Mouse (Mus musculus) E14TG2a.4 (cell line): ENCODE results near the gene Vax2.

ENCODE experiments used
- H3K27me3 ChIP-seq: 2 replicates; pipeline ENCODE4 v1.6.1; 2014; ENCODE audit warnings: low read length, control low read depth; ENCODE audit not compliant: insufficient read depth
- H3K36me3 ChIP-seq: 2 replicates; pipeline ENCODE4 v1.6.1; 2014; ENCODE audit warnings: low read length, control low read depth; ENCODE audit not compliant: insufficient read depth
- H3K4me1 ChIP-seq: replicated peaks from 2 replicates; pipeline ENCODE4 v1.6.1; 2014; ENCODE audit warnings: low read depth, low read length, control low read depth
- H3K4me3 ChIP-seq: replicated peaks from 2 replicates; pipeline ENCODE4 v1.5.1; 2014; ENCODE audit warnings: mild to moderate bottlenecking, low read length
- H3K9me3 ChIP-seq: 2 replicates; pipeline ENCODE4 v1.6.1; 2014; ENCODE audit warnings: low read length, control low read depth
- CTCF ChIP-seq: conservative IDR thresholded peaks from 2 replicates; pipeline ENCODE4 v1.5.1; 2014; ENCODE audit warnings: low read length
- NANOG ChIP-seq: IDR thresholded peaks from 2 replicates; pipeline ENCODE4 v1.6.1; 2014; ENCODE audit warnings: borderline replicate concordance, low read length, mixed read lengths
- POU5F1 ChIP-seq: IDR thresholded peaks from 2 replicates; pipeline ENCODE4 v1.6.1; 2014; ENCODE audit warnings: low read length, borderline replicate concordance

The Vax2 gene

DNA sequence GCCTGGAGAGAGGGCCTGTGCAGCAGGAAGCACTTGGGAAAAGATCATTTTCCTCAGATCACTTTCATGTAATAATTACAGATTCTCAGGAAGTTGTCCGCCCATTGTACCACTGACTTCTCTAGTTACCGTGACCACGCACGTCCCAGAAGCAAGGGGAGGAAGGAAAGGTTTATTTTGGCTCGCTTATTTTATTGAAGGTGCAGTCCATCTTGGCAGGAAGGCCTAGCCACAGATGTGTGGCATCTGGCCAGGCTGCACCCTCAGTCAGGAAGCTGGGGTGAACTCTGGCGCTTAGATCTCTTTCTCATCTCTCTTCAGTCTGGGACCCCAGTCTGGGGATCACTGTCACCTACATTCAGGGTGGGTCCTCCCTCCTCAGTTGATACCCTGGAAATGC is 27.5 kb downstream of the Vax2 start:
- peak overlapping the region; percentile 46 for H3K4me3 ChIP-seq

DNA sequence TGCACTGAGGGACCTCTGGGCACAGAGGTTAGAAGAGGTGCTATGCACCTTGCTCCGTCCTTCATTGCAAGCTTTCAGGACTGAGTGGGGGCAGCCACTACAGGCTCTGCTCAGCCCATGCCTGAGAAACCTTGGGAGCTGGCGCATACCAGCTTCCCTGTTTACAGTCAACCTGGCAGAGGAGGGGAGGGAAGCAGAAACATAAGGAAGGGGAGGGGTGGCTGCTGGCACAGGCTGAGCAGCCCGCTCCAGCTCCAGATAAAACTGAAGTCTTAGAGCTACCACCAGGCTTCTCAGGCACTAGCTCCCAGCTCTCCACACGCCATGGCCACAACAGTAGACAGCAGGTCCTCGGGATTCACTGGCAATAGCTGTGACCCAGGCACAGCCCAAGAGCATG is 31.7 kb downstream of the Vax2 start, which contains the start of gene Atp6v1b1:
Gene Atp6v1b1, plus strand, starts transcription at position 230 of the 400 bp plus-strand sequence.
- H3K4me3 ChIP-seq: no peak within 1 kb of the TSS
- peaks cover 36% of the 10 kb centered on the region for H3K27me3 ChIP-seq
- TF ChIP-seq POU5F1: no peak
- H3K36me3 ChIP-seq: no peaks in the 10 kb centered on the region
- H3K9me3 ChIP-seq: peaks cover 8% of the 10 kb centered on the region; the same call in 1 of the 2 replicates
- H3K4me1 ChIP-seq: peaks cover 44% of the 10 kb centered on the region

More for the DNA sequence above, 27.5 kb downstream of the Vax2 start:
- H3K36me3 ChIP-seq: no peaks in the 10 kb centered on the region
- H3K9me3 ChIP-seq: peaks cover 13% of the 10 kb centered on the region; the same call in 1 of the 2 replicates
- peaks cover 14% of the 10 kb centered on the region for H3K27me3 ChIP-seq
- peaks cover 31% of the 10 kb centered on the region for H3K4me1 ChIP-seq
- no peak for TF ChIP-seq CTCF
- TF ChIP-seq NANOG: no peak
- no peak for TF ChIP-seq POU5F1

DNA sequence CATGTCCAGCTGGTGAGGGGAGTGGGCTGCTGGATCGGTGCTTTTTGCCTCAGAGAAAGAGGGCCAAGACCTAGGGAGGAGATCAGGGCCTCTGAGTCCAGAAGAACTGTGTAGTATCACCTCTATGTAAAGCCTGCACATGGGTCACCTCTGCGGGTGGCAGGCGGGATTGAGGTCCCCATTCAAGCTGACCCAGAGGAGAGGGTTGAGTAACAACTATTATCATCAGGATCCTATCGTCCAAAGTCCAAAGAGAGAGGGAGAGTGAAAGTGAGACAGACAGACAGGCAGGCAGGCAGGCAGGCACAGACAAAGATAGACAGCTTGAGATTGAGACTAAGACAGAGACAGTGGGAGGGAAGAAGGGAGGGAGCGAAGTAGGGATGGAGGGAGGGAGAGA is 32.1 kb downstream of the Vax2 start:
- Histone ChIP-seq H3K4me1 (peaks cover 40% of the 10 kb centered on the region), H3K4me3 (no peak overlapping the region), H3K9me3 (peaks cover 8% of the 10 kb centered on the region; the same call in 1 of the 2 replicates), H3K36me3 (no peaks in the 10 kb centered on the region), H3K27me3 (peaks cover 41% of the 10 kb centered on the region)
- TF ChIP-seq NANOG (no peak), POU5F1 (no peak), CTCF (no peak)

DNA sequence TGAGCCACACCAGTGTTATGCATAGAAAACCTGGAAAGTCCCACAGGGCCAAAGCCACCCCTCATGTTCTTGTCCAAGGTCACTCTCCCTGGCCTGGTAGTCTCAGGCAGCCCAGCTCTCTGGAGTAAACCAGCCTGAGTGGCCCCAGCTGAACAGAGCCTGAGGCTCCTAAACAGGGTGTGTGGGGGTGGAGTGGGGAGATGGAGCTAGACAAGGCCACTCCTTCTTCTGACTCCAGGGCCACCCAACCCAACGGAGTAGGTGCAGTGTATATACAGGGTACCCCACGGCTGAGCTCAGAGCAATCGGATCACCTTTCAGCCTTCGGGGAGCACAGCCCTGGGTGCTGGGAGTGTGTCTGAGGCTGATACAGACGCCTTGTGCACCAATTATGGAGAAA is 33.1 kb downstream of the Vax2 start:
- no peak for TF ChIP-seq POU5F1
- TF ChIP-seq CTCF: no peak
- no peak for TF ChIP-seq NANOG
- H3K4me3 ChIP-seq: peak overlapping the region; percentile 23; the same call in 1 of the 2 replicates
- no peaks in the 10 kb centered on the region for H3K36me3 ChIP-seq
- peaks cover 8% of the 10 kb centered on the region; the same call in 1 of the 2 replicates for H3K9me3 ChIP-seq
- H3K4me1 ChIP-seq: peaks cover 33% of the 10 kb centered on the region
- H3K27me3 ChIP-seq: peaks cover 47% of the 10 kb centered on the region

DNA sequence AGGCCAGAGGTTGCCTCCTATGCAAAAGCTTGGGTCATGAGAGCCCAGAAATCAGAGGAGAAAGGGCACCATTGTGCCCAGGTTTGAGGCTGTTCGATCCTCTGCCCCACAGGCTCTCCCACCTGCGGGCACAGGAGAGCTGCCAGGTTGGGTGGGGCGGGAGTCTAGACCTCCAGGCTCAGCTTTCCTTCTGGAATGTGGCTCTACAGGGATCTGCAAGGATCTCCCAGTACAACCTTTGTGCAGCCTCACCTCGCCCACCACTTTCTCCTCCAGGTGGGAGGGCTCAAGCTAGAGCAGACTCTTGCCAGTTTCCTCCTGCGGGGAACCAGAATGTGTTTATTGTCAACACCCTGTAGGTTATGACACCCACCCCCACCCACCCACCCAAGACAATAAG is 33.5 kb downstream of the Vax2 start:
- Histone ChIP-seq H3K36me3 (no peaks in the 10 kb centered on the region), H3K4me1 (peaks cover 33% of the 10 kb centered on the region), H3K9me3 (peaks cover 8% of the 10 kb centered on the region; the same call in 1 of the 2 replicates), H3K27me3 (peaks cover 50% of the 10 kb centered on the region), H3K4me3 (peak overlapping the region; percentile 23; the same call in 1 of the 2 replicates)
- TF ChIP-seq POU5F1 (no peak), CTCF (no peak), NANOG (no peak)

DNA sequence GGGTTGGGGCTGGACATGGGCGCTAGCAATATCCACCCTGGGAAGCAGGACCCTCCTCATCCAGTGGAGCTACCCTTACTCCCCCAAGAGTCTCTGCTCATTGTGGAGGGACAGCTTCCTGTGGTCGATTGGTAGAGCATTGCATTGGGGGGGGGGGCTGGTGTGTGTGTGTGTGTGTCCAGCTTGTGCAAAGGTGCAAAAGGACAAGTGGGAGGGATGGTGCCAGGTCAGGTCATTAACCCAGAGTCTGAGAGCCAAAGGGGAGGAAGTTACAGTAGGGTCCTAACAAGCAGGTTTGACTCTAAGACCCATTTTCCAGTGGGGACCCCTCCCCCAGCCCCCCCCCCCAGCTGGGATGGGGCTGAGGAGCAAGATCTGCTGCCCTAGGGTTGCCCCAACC is 34.4 kb downstream of the Vax2 start:
- TF ChIP-seq NANOG (no peak), CTCF (no peak), POU5F1 (no peak)
- peaks cover 8% of the 10 kb centered on the region; the same call in 1 of the 2 replicates for H3K9me3 ChIP-seq
- H3K4me1 ChIP-seq: peaks cover 37% of the 10 kb centered on the region
- H3K4me3 ChIP-seq: no peak overlapping the region
- H3K36me3 ChIP-seq: no peaks in the 10 kb centered on the region
- peaks cover 50% of the 10 kb centered on the region for H3K27me3 ChIP-seq

DNA sequence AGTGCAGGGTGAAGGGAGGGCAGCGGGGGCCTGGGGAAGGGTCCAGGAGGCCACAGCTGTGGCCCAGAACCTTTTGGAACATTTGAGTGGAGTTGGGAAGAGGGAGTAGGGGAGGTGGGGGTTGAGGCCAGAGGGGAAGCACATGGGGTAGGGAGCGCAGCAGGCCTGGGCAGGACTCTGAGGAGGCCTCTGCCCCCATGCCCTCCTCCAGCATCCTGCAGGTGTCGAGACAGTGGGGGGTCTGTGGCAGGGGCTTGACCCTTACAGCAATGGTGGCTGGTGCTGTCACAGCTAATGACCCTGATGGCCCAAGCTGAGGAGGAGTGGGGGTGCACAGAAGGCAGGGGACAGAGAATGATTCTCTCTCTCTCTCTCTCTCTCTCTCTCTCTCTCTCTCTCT is 38.2 kb downstream of the Vax2 start:
- H3K9me3 ChIP-seq: no peaks in the 10 kb centered on the region
- no peak overlapping the region for H3K4me3 ChIP-seq
- H3K36me3 ChIP-seq: no peaks in the 10 kb centered on the region
- TF ChIP-seq NANOG (no peak), CTCF (no peak), POU5F1 (no peak)
- H3K27me3 ChIP-seq: peaks cover 76% of the 10 kb centered on the region
- H3K4me1 ChIP-seq: peaks cover 22% of the 10 kb centered on the region

DNA sequence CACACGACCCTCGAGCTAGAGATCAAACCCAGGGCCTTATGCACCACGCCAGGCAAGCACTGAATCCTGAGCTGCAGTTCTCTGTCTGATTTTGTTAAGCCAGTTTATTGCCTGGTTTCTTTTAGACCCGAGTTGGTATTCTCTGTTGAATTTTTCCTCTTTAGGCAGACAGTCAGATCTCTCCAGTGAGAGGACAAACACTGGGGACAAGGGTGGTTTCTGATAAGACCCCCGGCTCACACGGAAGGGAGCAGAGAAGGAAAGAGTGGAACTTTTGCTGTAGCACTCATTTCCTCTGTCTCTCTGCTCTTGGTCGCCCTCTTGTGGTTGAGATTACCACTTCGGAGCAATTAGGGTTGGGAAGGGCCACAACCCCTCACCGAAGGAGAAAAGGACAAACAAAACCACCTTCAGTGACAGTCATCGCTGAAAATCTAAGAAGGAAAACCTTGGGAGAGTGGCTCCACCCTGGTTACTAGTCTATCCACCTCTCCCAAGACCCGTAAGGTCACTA is 39.2 kb downstream of the Vax2 start:
- 0 out of 2 replicates have a peak overlapping the region, but pooled peaks have one; percentile 11 for H3K4me3 ChIP-seq
- H3K36me3 ChIP-seq: no peaks in the 10 kb centered on the region
- TF ChIP-seq POU5F1: no peak
- peak; percentile 71 for TF ChIP-seq CTCF
- no peak for TF ChIP-seq NANOG

DNA sequence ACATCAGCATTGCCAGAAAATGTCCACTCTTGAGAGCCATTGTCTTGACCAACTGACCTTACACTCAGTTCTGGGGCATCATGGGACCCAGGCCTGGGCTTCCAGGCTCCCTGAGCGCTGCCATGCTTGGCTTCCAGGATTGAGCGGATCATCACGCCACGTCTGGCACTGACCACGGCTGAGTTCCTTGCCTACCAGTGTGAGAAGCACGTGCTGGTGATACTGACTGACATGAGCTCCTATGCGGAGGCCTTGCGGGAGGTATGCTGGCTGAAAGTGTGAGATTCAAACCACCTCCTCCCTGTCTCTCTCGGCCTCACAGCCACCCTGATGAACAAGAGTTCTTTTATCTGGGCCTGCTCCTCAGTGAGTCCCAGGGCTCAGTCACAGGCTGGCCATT is 45.0 kb downstream of the Vax2 start:
- H3K4me3 ChIP-seq: no peak overlapping the region
- H3K27me3 ChIP-seq: peaks cover 89% of the 10 kb centered on the region
- H3K4me1 ChIP-seq: peaks cover 8% of the 10 kb centered on the region
- no peaks in the 10 kb centered on the region for H3K36me3 ChIP-seq
- no peaks in the 10 kb centered on the region for H3K9me3 ChIP-seq
- TF ChIP-seq NANOG: no peak
- TF ChIP-seq POU5F1: no peak
- no peak for TF ChIP-seq CTCF

More for the DNA sequence above, 39.2 kb downstream of the Vax2 start:
- peaks cover 14% of the 10 kb centered on the region for H3K4me1 ChIP-seq
- peaks cover 82% of the 10 kb centered on the region for H3K27me3 ChIP-seq
- no peaks in the 10 kb centered on the region for H3K9me3 ChIP-seq
